Mouse (Mus musculus): ENCODE results near the gene Ahdc1.

DNA sequence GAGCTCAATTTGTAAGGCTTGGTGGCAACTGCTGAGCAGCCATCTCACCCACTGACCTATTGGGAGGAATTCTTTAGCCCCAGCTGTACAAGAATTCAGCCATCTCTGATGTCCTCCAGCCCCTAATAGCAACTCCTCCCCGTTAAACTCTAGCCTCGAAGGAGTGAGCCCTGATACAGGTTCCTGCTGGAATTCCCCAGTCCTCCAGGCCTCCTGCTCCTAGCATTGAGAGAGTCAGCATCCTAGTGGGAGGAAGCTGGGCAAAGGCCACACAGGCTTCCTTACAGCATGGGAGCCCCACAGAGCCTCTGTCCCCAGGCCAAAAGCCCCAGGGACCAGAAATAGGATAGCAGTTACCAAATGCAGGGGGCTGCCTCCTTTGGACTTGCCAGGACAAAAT, 47.6 kb upstream of the Ahdc1 start:
- TF ChIP-seq CTCF (IDR thresholded peaks at IDR 0.05 in 2 of 3, conservative IDR thresholded peaks at IDR 0.05 in 1 of 3; ENCODE audit: control insufficient read depth in 1 of 3, insufficient read depth in 1 of 3, low read depth in 2 of 3, low read length in 3 of 3, poor library complexity in 1 of 3, severe bottlenecking in 1 of 3): no peak
- TF ChIP-seq EP300 (IDR thresholded peaks at IDR 0.05; ENCODE audit: low read depth in 1 of 2, low read length in 2 of 2): no peak
- no peak for TF ChIP-seq USF1 (IDR thresholded peaks at IDR 0.05; ENCODE audit: low read depth, low read length)
- no peak for TF ChIP-seq POLR2AphosphoS5 (IDR thresholded peaks at IDR 0.05; ENCODE audit: borderline replicate concordance, low read depth, low read length)
- no peak for TF ChIP-seq MAX (IDR thresholded peaks at IDR 0.05; ENCODE audit: low read length)
- TF ChIP-seq SMC3 (IDR thresholded peaks at IDR 0.05; ENCODE audit: low read depth, low read length): no peak

Data from MEL (cell line).